Mouse (Mus musculus) liver, embryonic 14.5 days (tissue): Measurements from ENCODE around the gene Plxna4. TPM values are rescaled to one million over a fixed set of nuclear protein-coding genes. Genes with fewer than 3 reads are reported as not detected.

ENCODE experiments used
- ATAC-seq: fragments of 200-750 bp; cut with Nextera tagmentation; 2 replicates; pipeline ENCODE4 v1.8.0; 2017; ENCODE audit warnings: moderate number of reproducible peaks, mild to moderate bottlenecking, moderate library complexity; ENCODE audit not compliant: insufficient read depth
- DNase-seq, 3 experiments: peaks; one replicate each; pipeline ENCODE4 v3.0.0-alpha.2; 2012 to 2013; ENCODE audit warnings: low read depth in 3 of 3, low spot score in 3 of 3
- H3K27ac ChIP-seq: fragments of 300-500 bp; sonication (generic); 2 replicates; pipeline ENCODE4 v1.5.1; 2014; ENCODE audit warnings: moderate library complexity, mild to moderate bottlenecking, control low read depth, inconsistent platforms
- H3K27me3 ChIP-seq: fragments of 300-500 bp; sonication (generic); 2 replicates; pipeline ENCODE4 v1.6.1; 2014; ENCODE audit warnings: mild to moderate bottlenecking, low read length, moderate library complexity; ENCODE audit not compliant: control insufficient read depth, insufficient read depth
- H3K36me3 ChIP-seq: fragments of 300-500 bp; sonication (generic); replicated peaks from 2 replicates; pipeline ENCODE4 v1.6.1; 2014; ENCODE audit warnings: low read depth; ENCODE audit not compliant: control insufficient read depth, insufficient read depth
- H3K4me1 ChIP-seq, 2 experiments: fragments of 200-500 bp in 1 of 2; fragments of 300-500 bp in 1 of 2; sonication (generic) in 1 of 2; replicated peaks; 2 replicates each; pipeline ENCODE4 v1.6.1; 2012 to 2014; ENCODE audit warnings: antibody characterized with exemption in 1 of 2, inconsistent platforms in 1 of 2, low read length in 1 of 2; ENCODE audit not compliant: control insufficient read depth in 2 of 2, insufficient read depth in 2 of 2
- H3K4me2 ChIP-seq: fragments of 300-500 bp; sonication (generic); 2 replicates; pipeline ENCODE4 v1.6.1; 2014; ENCODE audit warnings: low read depth, mild to moderate bottlenecking, control low read depth, moderate library complexity
- H3K4me3 ChIP-seq, 2 experiments: fragments of 200-500 bp in 1 of 2; fragments of 300-500 bp in 1 of 2; sonication (generic) in 1 of 2; 2 replicates each; pipeline ENCODE4 v1.5.1; 2012 to 2014; ENCODE audit warnings: low read depth in 2 of 2, low read length in 2 of 2, mild to moderate bottlenecking in 2 of 2, control low read depth in 1 of 2, inconsistent platforms in 1 of 2, moderate library complexity in 1 of 2; ENCODE audit not compliant: insufficient read depth in 1 of 2
- H3K9ac ChIP-seq: fragments of 300-500 bp; sonication (generic); replicated peaks from 2 replicates; pipeline ENCODE4 v1.6.1; 2014; ENCODE audit warnings: mild to moderate bottlenecking, control low read depth, moderate library complexity
- H3K9me3 ChIP-seq: fragments of 300-500 bp; sonication (generic); 2 replicates; pipeline ENCODE4 v1.6.1; 2016; ENCODE audit warnings: low read length, mixed read lengths; ENCODE audit not compliant: control insufficient read depth
- CTCF ChIP-seq: IDR thresholded peaks from 2 replicates; pipeline ENCODE4 v1.5.1; 2016; ENCODE audit warnings: antibody characterized with exemption, low read depth, control low read depth
- EP300 ChIP-seq: IDR thresholded peaks from 2 replicates; pipeline ENCODE4 v1.6.1; 2016; ENCODE audit warnings: antibody characterized with exemption, low read depth
- WGBS: fragments of 180-500 bp; shearing (Covaris S2); extraction: QIAGEN DNeasy Blood & Tissue Kit; methylation state at CpG from one replicate; pipeline ENCODE4 v1.1.7; 2014; ENCODE audit not compliant: insufficient replicate concordance; 5-methylcytosine and 5-hydroxymethylcytosine counted together
- polyA plus RNA-seq, 2 experiments: library from polyadenylated mRNA; depleted of rRNA in 1 of 2; stranded (reverse) in 1 of 2; unstranded in 1 of 2; fragments of >200 nt; fragmentation: Nextera tagmentation in 1 of 2; extraction: Ambion mirVana in 1 of 2; gene quantifications; 2 replicates each; pipeline versions ENCODE4 v1.2.1 to v1.2.3; 2012 to 2014

The Plxna4 gene
- polyA plus RNA-seq, 2 experiments = 0.17 to 0.25 TPM

- peak overlapping the region; percentile 54 for H3K4me2 ChIP-seq
- no peaks in the 10 kb centered on the region for H3K9me3 ChIP-seq
- no peaks in the 10 kb centered on the region for H3K27me3 ChIP-seq
- peaks cover 11 to 17% of the 10 kb centered on the region in 2 experiments for H3K4me1 ChIP-seq
- DNase-seq = no peak
- TF ChIP-seq EP300 = no peak
- TF ChIP-seq CTCF = no peak
- ATAC-seq = no peak
- WGBS = 63% methylated on average over 4 of the region's 4 CpGs
- H3K27ac ChIP-seq = peak overlapping the region; percentile 31
- H3K9ac ChIP-seq = peak overlapping the region; percentile 44
- no peak overlapping the region for H3K4me3 ChIP-seq
- no peaks in the 10 kb centered on the region for H3K36me3 ChIP-seq
These were observed 123.9 kb downstream of the Plxna4 start for GRCm38 (mm10) chr6:32464046-32464445.

- DNase-seq = no peak
- ATAC-seq = no peak
- H3K4me3 ChIP-seq = no peak overlapping the region
These were observed 127.6 kb downstream of the Plxna4 start for GRCm38 (mm10) chr6:32460400-32460799.

GRCm38 (mm10) chr6:32456641-32457040 is 131.4 kb downstream of the Plxna4 start:
- H3K36me3 ChIP-seq = no peaks in the 10 kb centered on the region
- H3K4me2 ChIP-seq = no peak overlapping the region
- no peaks in the 10 kb centered on the region for H3K27me3 ChIP-seq
- no peak for DNase-seq
- TF ChIP-seq CTCF = no peak
- ATAC-seq = no peak
- no peak overlapping the region for H3K9ac ChIP-seq
- H3K4me1 ChIP-seq = peaks cover 0 to 4% of the 10 kb centered on the region in 2 experiments; a peak in 1 of 4 replicates
- 48% methylated on average over 3 of the region's 3 CpGs for WGBS
- no peaks in the 10 kb centered on the region for H3K9me3 ChIP-seq
- H3K4me3 ChIP-seq = no peak overlapping the region
- no peak overlapping the region for H3K27ac ChIP-seq

More at GRCm38 (mm10) chr6:32460400-32460799, 127.6 kb downstream of the Plxna4 start:
- H3K27me3 ChIP-seq = no peaks in the 10 kb centered on the region
- peaks cover 11 to 15% of the 10 kb centered on the region in 2 experiments for H3K4me1 ChIP-seq
- no peak overlapping the region for H3K9ac ChIP-seq
- no peaks in the 10 kb centered on the region for H3K9me3 ChIP-seq
- no peak overlapping the region for H3K4me2 ChIP-seq
- no peak overlapping the region for H3K27ac ChIP-seq
- TF ChIP-seq EP300 (no peak), CTCF (no peak)
- no peaks in the 10 kb centered on the region for H3K36me3 ChIP-seq
- WGBS = 17% methylated on average over 8 of the region's 8 CpGs

- H3K36me3 ChIP-seq = no peaks in the 10 kb centered on the region
- ATAC-seq = no peak
- no peak overlapping the region for H3K27ac ChIP-seq
- H3K9me3 ChIP-seq = no peaks in the 10 kb centered on the region
- DNase-seq = no peak
- no peak for TF ChIP-seq CTCF
- no peak for TF ChIP-seq EP300
- H3K9ac ChIP-seq = no peak overlapping the region
- no peak overlapping the region for H3K4me3 ChIP-seq
- 0 out of 4 replicates have a peak, but pooled peaks cover 0 to 2% of the 10 kb centered on the region in 2 experiments for H3K4me1 ChIP-seq
- no peaks in the 10 kb centered on the region for H3K27me3 ChIP-seq
- H3K4me2 ChIP-seq = no peak overlapping the region
These were observed 136.1 kb downstream of the Plxna4 start for GRCm38 (mm10) chr6:32451851-32452250.

- Histone ChIP-seq H3K4me3 (no peak overlapping the region), H3K27ac (no peak overlapping the region), H3K27me3 (no peaks in the 10 kb centered on the region), H3K4me2 (no peak overlapping the region), H3K9me3 (no peaks in the 10 kb centered on the region), H3K9ac (no peak overlapping the region), H3K4me1 (0 out of 4 replicates have a peak, but pooled peaks cover 0 to 2% of the 10 kb centered on the region in 2 experiments), H3K36me3 (no peaks in the 10 kb centered on the region)
- DNase-seq (no peak), ATAC-seq (no peak)
- TF ChIP-seq EP300 (no peak), CTCF (no peak)
- 55% methylated on average over 8 of the region's 8 CpGs for WGBS
These were observed 138.6 kb downstream of the Plxna4 start for GRCm38 (mm10) chr6:32449237-32449963.
